Mouse (Mus musculus): ENCODE results near the gene Il22ra1.

Gene Il22ra1

GRCm38 (mm10) chr4:135727817-135728216 lies at the start of gene Il22ra1:
Il22ra1 (plus strand) TSS chr4:135728172.
- ChIA-PET CTCF (interaction anchor here (0.5 to 7.5 kb wide), 13 partner anchors 8 to 251 kb away, joined by 3 to 58 read pairs (median 4); no protein-coding TSS in a partner anchor), POLR2A (interaction anchor here in 2 of 4 experiments (0.7 to 2.2 kb wide), 6 partner anchors 11 to 897 kb away, joined by 3 to 8 read pairs (median 4); no protein-coding TSS in a partner anchor)

DNA sequence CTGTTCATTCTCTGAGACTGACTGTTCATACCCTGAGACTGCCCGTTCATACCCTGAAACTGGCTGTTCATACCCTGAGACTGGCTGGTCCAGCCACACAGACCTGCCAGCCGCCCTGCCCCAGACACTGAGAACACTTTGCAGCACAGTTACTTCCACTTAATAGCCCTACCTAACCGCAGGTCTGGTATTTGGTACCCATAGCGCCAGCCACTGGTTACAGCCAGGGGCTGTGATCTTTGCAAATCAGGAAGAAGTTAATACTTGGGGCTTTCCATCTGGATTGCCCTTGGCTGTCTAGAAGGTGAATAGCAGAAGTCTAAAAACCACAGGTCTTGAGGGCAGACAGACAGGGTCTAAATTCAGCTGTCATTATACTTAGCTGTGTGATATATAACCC lies 48.7 kb upstream of the Il22ra1 start:
- CTCF ChIA-PET: no interaction called here
- POLR2A ChIA-PET: no interaction called here

- CTCF ChIA-PET: interaction anchor here in 3 of 4 experiments (0.6 to 2.0 kb wide), 22 partner anchors 9 to 707 kb away, joined by 3 to 19 read pairs (median 4); partner anchors contain the start of genes Fuca1 (in 1 of the 3) and Pithd1 (in 1 of the 3)
Measured at GRCm38 (mm10) chr4:135681789-135682188, 46.2 kb upstream of the Il22ra1 start.

GRCm38 (mm10) chr4:135683553-135683952 lies 44.4 kb upstream of the Il22ra1 start:
- POLR2A ChIA-PET: interaction anchor here in 2 of 4 experiments (0.5 to 1.6 kb wide), 3 partner anchors 24 to 47 kb away, joined by 3 to 4 read pairs (median 3); no protein-coding TSS in a partner anchor
- CTCF ChIA-PET: interaction anchor here (0.5 to 5.9 kb wide), 17 partner anchors 8 to 189 kb away, joined by 3 to 49 read pairs (median 4); partner anchors contain the start of genes Nipal3 (in 1 of the 4) and Stpg1 (in 1 of the 4)

More at GRCm38 (mm10) chr4:135681789-135682188, 46.2 kb upstream of the Il22ra1 start:
- POLR2A ChIA-PET: interaction anchor here in 3 of 4 experiments (0.6 to 1.8 kb wide), 22 partner anchors 8 to 380 kb away, joined by 3 to 14 read pairs (median 3); partner anchors contain the start of genes Hmgcl (in 1 of the 3), Nipal3 (in 1 of the 3), Rcan3 (in 1 of the 3) and Rpl11 (in 1 of the 3)

- ChIA-PET POLR2A (interaction anchor here in 3 of 4 experiments (0.5 to 6.0 kb wide), 21 partner anchors 9 to 761 kb away, joined by 3 to 32 read pairs (median 3); partner anchors contain the start of genes Hmgcl (in 1 of the 3), Rcan3 (in 1 of the 3), Rpl11 (in 1 of the 3) and Rsrp1 (in 1 of the 3)), CTCF (interaction anchor here (0.5 to 5.9 kb wide), 14 partner anchors 9 to 235 kb away, joined by 3 to 49 read pairs (median 4); partner anchors contain the start of genes Fuca1 (in 1 of the 4), Nipal3 (in 1 of the 4) and Stpg1 (in 1 of the 4))
Measured at GRCm38 (mm10) chr4:135684731-135685130, 43.2 kb upstream of the Il22ra1 start.

GRCm38 (mm10) chr4:135685906-135686567 lies 41.9 kb upstream of the Il22ra1 start, which contains the start of gene Ifnlr1:
Ifnlr1 (plus strand) TSS chr4:135686287.
- CTCF ChIA-PET: interaction anchor here in 3 of 4 experiments (0.5 to 5.9 kb wide), 11 partner anchors 11 to 1688 kb away, joined by 3 to 49 read pairs (median 4); partner anchors contain the start of gene Fuca1 (in 1 of the 3)
- POLR2A ChIA-PET: interaction anchor here in 3 of 4 experiments (0.7 to 6.0 kb wide), 15 partner anchors 9 to 1929 kb away, joined by 3 to 32 read pairs (median 4); partner anchors contain the start of gene Rpl11 (in 1 of the 3)

DNA sequence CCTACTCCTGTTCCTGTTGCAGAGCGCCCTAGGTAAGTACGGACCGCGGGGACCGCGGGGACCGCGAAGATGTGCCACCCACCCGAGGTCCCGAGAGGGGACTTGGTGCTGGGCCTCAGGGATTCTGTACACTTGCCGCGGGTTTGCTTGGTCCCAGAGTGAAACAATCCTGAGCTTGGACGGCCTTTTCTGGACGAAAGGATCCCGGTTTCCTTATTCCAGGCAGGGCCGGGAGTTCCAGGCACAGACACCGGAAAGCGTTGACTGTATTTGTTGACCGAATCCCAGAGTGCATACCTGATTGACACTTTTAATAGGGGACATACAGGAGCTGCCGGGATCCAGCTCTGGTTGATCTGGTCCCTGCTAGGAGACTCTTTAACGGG lies 41.4 kb upstream of the Il22ra1 start:
- CTCF ChIA-PET: interaction anchor here (0.6 to 5.9 kb wide), 9 partner anchors 13 to 65 kb away, joined by 3 to 49 read pairs (median 4); no protein-coding TSS in a partner anchor
- POLR2A ChIA-PET: interaction anchor here in 3 of 4 experiments (0.8 to 6.0 kb wide), 11 partner anchors 10 to 202 kb away, joined by 3 to 32 read pairs (median 3); partner anchors contain the start of genes Nipal3 (in 1 of the 3) and Stpg1 (in 1 of the 3)

DNA sequence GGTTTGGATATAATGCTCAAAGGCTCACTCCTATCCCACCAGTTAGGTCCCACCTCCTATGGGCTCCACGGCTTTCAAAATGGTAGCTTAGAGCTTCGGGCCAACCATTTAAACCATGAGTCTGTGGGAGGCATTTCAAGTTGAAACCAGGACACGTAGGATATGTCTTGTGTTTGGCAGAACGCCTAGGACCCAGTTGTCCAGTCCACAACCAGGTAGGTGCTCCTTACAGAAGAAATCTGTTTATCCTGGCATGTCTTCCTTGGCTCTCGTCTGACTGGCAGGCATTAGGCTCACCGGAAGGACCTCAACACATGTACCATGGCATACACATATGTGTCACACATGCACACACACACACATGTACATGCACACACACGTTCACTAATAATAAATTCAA lies 38.2 kb upstream of the Il22ra1 start:
- CTCF ChIA-PET: interaction anchor here in 2 of 4 experiments (0.5 to 2.5 kb wide), 3 partner anchors 19 to 187 kb away, joined by 3 to 11 read pairs (median 5); no protein-coding TSS in a partner anchor

DNA sequence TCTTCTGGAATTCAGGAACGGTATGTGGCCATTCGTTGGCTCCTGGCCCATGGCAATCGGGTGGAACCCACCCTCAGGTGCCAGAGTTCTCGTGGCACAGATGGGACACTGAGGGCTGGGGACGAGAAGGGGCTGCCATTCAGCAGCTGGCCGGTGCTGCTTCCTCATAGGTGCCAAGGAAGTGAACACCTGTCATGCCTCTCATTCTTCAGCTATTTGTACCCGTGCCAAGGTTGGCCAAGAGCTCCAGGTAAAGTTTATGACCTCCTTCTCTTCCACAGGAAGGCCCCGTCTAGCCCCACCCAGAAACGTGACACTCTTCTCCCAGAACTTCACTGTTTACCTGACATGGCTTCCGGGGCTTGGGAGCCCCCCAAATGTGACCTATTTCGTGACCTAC lies 37.7 kb upstream of the Il22ra1 start:
- POLR2A ChIA-PET: interaction anchor here in 2 of 4 experiments (0.7 to 6.0 kb wide), 2 partner anchors 9 to 13 kb away, joined by 3 to 32 read pairs; no protein-coding TSS in a partner anchor

More for the DNA sequence above, 38.2 kb upstream of the Il22ra1 start:
- POLR2A ChIA-PET: interaction anchor here in 1 of 4 experiments (6.0 kb wide), 1 partner anchor 10 kb away, joined by 32 read pairs; no protein-coding TSS in a partner anchor

GRCm38 (mm10) chr4:135692916-135693315 lies 35.1 kb upstream of the Il22ra1 start:
- CTCF ChIA-PET: interaction anchor here in 3 of 4 experiments (1.0 to 3.6 kb wide), 3 partner anchors 16 kb away, joined by 3 to 11 read pairs (median 4); no protein-coding TSS in a partner anchor
- POLR2A ChIA-PET: no interaction called here

More for the DNA sequence above, 37.7 kb upstream of the Il22ra1 start:
- CTCF ChIA-PET: interaction anchor here in 2 of 4 experiments (0.6 to 2.5 kb wide), 4 partner anchors 13 to 72 kb away, joined by 3 to 11 read pairs (median 5); no protein-coding TSS in a partner anchor

- ChIA-PET POLR2A (interaction anchor here in 3 of 4 experiments (0.6 to 4.2 kb wide), 6 partner anchors 10 to 775 kb away, joined by 3 to 32 read pairs (median 4); partner anchors contain the start of genes Ifnlr1 (in 1 of the 3) and Rsrp1 (in 1 of the 3)), CTCF (interaction anchor here (0.8 to 4.2 kb wide), 5 partner anchors 11 to 15 kb away, joined by 3 to 41 read pairs (median 12); no protein-coding TSS in a partner anchor)
Measured at GRCm38 (mm10) chr4:135698498-135698897, 29.5 kb upstream of the Il22ra1 start.

- ChIA-PET CTCF (interaction anchor here in 1 of 4 experiments (0.6 to 1.8 kb wide), 5 partner anchors 13 to 418 kb away, joined by 3 to 7 read pairs (median 3); no protein-coding TSS in a partner anchor), POLR2A (interaction anchor here in 2 of 4 experiments (0.6 to 0.9 kb wide), 2 partner anchors 13 to 163 kb away, joined by 3 read pairs; no protein-coding TSS in a partner anchor)
Measured at GRCm38 (mm10) chr4:135703497-135703896, 24.5 kb upstream of the Il22ra1 start.

GRCm38 (mm10) chr4:135704016-135704415 lies 24.0 kb upstream of the Il22ra1 start:
- ChIA-PET CTCF (interaction anchor here in 2 of 4 experiments (0.5 to 1.8 kb wide), 4 partner anchors 13 to 159 kb away, joined by 3 to 7 read pairs (median 3); no protein-coding TSS in a partner anchor), POLR2A (interaction anchor here in 1 of 4 experiments (0.9 kb wide), 1 partner anchor 13 kb away, joined by 3 read pairs; no protein-coding TSS in a partner anchor)

DNA sequence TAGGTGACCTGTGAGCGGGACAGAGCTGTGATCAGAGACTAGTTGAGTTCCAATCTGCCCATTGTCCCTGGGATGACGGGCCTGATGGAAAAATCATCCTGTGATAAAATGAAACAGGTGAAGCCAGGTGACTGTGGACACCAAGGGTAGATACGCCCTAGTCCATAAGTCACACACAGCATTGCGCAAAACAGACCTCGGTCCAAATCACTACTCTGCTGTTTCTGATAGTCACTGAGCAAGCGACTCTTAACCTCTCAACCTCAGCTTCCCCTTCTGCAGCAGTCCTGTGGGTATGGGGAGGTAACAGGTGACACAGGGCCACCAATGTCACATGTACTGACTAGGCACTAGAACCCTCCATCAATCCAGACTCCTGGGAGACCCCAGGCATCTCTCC lies 21.9 kb upstream of the Il22ra1 start:
- CTCF ChIA-PET: interaction anchor here in 1 of 4 experiments (0.5 kb wide), 1 partner anchor 10 kb away, joined by 3 read pairs; no protein-coding TSS in a partner anchor
- POLR2A ChIA-PET: no interaction called here

DNA sequence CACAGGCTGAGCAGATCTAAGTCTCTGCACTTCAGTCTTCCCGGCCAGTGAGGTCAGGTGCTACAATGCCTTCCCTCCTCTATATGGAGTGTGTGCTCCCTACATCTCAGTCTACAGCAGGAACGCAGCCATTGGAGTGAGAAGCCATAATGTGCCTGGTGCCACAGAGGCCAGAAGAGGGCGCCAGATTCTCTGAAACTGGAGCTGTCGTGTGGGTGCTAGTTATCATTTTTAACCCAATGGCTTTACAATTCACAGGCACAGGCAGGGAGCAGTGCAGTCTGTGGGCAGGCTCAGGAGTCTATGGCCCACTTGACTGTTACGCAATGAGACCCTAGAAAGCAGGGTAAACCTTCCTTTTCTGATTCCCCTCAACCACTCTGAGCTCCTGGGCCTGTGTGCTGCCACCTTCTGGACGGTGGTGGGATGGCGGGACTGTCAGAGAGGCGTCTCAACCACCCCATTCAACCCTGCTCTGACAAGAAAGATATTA lies 18.9 kb upstream of the Il22ra1 start:
- CTCF ChIA-PET: interaction anchor here (0.5 to 4.0 kb wide), 216 partner anchors 8 to 863 kb away, joined by 3 to 58 read pairs (median 4); partner anchors contain the start of genes Il22ra1 (in 4 of the 4), Nipal3 (in 4 of the 4), Stpg1 (in 4 of the 4) and Ifnlr1 (in 3 of the 4)
- POLR2A ChIA-PET: interaction anchor here in 3 of 4 experiments (0.6 to 3.0 kb wide), 25 partner anchors 9 to 412 kb away, joined by 3 to 14 read pairs (median 3); partner anchors contain the start of genes Fuca1 (in 1 of the 3), Pithd1 (in 1 of the 3) and Srsf10 (in 1 of the 3)

DNA sequence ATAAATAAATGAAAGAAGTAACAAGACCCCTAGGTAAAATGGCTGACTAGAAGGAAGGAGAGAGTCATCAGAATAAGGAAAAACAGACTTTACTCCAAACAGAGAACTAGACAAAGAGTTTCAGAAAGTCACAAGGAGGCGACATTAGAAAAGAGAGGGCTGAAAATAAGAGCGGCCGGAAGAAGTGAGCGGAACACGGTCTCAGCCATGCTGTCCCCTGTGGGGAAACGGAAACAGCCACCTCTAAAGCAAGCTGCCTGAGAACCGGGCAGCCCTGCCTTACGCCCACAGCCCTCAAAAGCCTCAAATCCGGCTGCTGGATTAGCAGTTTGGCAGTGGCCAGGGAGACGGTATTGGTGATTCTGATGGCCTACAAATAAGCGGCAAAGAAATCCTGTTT lies 18.4 kb upstream of the Il22ra1 start:
- ChIA-PET POLR2A (interaction anchor here in 3 of 4 experiments (0.6 to 3.0 kb wide), 21 partner anchors 8 to 278 kb away, joined by 3 to 14 read pairs (median 3); partner anchors contain the start of genes Fuca1 (in 1 of the 3), Pithd1 (in 1 of the 3) and Srsf10 (in 1 of the 3)), CTCF (interaction anchor here (0.5 to 4.0 kb wide), 195 partner anchors 8 to 863 kb away, joined by 3 to 58 read pairs (median 5); partner anchors contain the start of genes Il22ra1 (in 4 of the 4), Nipal3 (in 4 of the 4), Stpg1 (in 4 of the 4) and Ifnlr1 (in 3 of the 4))

DNA sequence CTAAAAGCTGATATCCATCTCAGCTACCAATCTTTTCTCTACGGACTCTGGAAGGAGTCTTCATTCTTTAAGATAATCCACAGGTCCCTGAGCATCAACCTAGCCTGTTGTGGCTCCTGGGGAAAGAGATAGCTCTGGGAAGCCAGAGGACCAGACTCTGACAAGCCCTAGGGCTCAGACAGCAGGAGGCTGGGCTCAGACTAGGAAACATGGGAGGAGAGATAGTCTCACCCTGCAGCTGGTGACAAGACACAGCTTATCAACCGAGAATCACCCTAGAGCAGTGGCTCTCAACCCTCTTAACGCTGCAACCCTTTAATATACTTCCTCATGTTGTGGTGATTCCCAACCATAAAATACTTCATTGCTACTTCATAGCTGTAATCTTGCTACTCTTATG lies 17.6 kb upstream of the Il22ra1 start:
- CTCF ChIA-PET: interaction anchor here (0.6 to 4.0 kb wide), 18 partner anchors 16 to 644 kb away, joined by 3 to 58 read pairs (median 14); partner anchors contain the start of genes Il22ra1 (in 2 of the 4) and Ifnlr1 (in 1 of the 4)

More for the DNA sequence above, 17.6 kb upstream of the Il22ra1 start:
- POLR2A ChIA-PET: interaction anchor here in 3 of 4 experiments (0.8 to 3.0 kb wide), 7 partner anchors 10 to 1744 kb away, joined by 3 to 14 read pairs (median 3); no protein-coding TSS in a partner anchor

Data from embryonic stem cell, embryonic (primary cell).